Mouse (Mus musculus) bone marrow, adult 2 months (tissue): ENCODE measurements at regions not wholly inside any gene's neighbourhood (a gene's known extent, or its start where the extent isn't known, plus 50 kb on each side); places are given as distances from the start of the nearest gene placed in this dataset.

ENCODE experiments used
- H3K27ac ChIP-seq: fragments of 200-500 bp; 2 replicates; pipeline ENCODE4 v1.5.1; 2012; ENCODE audit warnings: low read depth, mild to moderate bottlenecking, control low read depth, inconsistent platforms, low read length; ENCODE audit not compliant: control insufficient read depth, poor library complexity, insufficient read depth
- H3K4me1 ChIP-seq: fragments of 200-500 bp; 2 replicates; pipeline ENCODE4 v1.6.1; 2011; ENCODE audit warnings: low read length; ENCODE audit not compliant: control insufficient read depth, insufficient read depth
- H3K4me3 ChIP-seq: fragments of 200-500 bp; replicated peaks from 2 replicates; pipeline ENCODE3; 2011; ENCODE audit warnings: mild to moderate bottlenecking, low read depth, low read length, control low read depth; ENCODE audit not compliant: control insufficient read depth
- CTCF ChIP-seq: fragments of 200-500 bp; IDR thresholded peaks from 2 replicates; pipeline ENCODE4 v1.5.1; 2011; ENCODE audit warnings: low read length, control low read depth; ENCODE audit not compliant: control insufficient read depth, insufficient read depth
- POLR2A ChIP-seq: fragments of 200-500 bp; IDR thresholded peaks from 2 replicates; pipeline ENCODE4 v1.6.1; 2011; ENCODE audit warnings: low read depth, mild to moderate bottlenecking, control low read depth, low read length, borderline replicate concordance; ENCODE audit not compliant: control insufficient read depth
- WGBS: fragments of 180-500 bp; shearing (Covaris S2); methylation state at CpG from one replicate; pipeline ENCODE4 v1.1.7; 2018; 5-methylcytosine and 5-hydroxymethylcytosine counted together

DNA sequence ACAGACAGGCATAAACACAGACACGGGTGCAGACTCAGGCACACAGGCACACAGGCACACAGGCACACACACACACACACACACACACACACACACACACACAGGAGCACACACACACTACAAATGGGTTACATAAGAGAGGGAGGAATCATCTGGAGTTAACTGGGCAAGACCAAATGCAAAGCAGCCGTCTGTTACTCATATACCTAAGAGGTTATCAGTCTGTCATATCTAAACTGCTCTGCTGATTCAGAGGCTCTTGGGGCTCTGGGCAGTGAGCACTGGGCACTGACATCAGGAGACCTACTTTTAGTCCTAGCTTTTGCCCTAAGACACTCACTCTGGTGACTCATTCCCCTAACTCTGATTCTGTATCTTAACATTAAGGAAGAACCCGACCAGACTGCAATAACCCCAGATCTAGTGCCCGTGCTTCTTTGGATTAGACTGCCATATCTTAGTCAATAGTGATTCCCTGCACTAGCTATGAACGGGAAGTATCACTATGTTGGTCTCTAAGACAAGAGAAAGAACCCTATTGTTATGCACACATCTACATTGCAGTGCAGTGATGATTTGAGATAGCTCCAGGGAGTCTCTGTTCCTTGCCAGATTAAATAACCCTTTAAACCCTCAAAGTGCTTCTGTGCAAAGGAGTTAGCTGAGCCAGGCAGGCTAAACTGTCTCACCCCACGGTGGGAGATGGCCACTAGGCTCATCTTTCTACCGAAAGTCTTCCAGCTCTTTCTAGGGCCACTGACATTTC, 78.0 kb upstream of the Ndufb6 start:
- WGBS = 36% methylated on average over 7 of the region's 7 CpGs
- no peak overlapping the region for H3K4me3 ChIP-seq
- H3K27ac ChIP-seq = no peak overlapping the region
- TF ChIP-seq POLR2A = no peak
- no peak for TF ChIP-seq CTCF
- no peaks in the 10 kb centered on the region; the same call in 1 of the 2 replicates for H3K4me1 ChIP-seq

DNA sequence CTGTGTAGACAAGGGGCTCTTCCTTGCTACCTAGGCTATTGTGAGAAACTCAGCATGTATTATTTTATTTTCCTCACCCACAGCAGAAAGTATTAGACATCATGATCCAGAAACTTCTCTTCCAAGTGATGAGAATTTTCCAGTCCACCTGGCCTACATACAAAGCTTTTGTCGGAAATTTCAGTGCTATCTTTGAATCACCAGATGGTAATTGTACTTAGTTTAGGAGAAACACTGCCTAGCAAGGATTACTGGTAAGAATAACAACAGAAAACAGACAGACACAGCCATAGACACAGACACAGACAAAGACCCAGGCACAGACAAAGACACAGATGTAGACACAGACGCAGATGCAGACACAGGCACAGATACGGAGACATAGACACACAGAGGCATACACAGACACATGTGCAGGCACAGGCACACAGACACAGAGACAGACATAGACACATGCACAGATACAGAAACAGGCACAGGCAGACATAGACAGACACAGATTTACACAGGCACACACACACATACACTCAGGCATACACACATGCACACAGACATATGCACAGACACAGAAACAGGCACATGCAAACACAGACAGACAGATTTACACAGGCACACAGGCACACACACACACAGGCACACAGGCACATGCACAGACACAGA, 76.7 kb upstream of the Ndufb6 start:
- H3K4me1 ChIP-seq = no peaks in the 10 kb centered on the region; the same call in 1 of the 2 replicates
- TF ChIP-seq POLR2A = no peak
- no peak for TF ChIP-seq CTCF
- H3K27ac ChIP-seq = no peak overlapping the region
- WGBS = 80% methylated on average over 3 of the region's 3 CpGs
- H3K4me3 ChIP-seq = no peak overlapping the region

- H3K27ac ChIP-seq = no peak overlapping the region
- 85% methylated on average over 3 of the region's 3 CpGs for WGBS
- no peak overlapping the region for H3K4me3 ChIP-seq
- TF ChIP-seq POLR2A (no peak), CTCF (no peak)
- no peaks in the 10 kb centered on the region; the same call in 1 of the 2 replicates for H3K4me1 ChIP-seq
Measured at GRCm38 (mm10) chr4:40354456-40354855, 75.2 kb upstream of the Ndufb6 start.

DNA sequence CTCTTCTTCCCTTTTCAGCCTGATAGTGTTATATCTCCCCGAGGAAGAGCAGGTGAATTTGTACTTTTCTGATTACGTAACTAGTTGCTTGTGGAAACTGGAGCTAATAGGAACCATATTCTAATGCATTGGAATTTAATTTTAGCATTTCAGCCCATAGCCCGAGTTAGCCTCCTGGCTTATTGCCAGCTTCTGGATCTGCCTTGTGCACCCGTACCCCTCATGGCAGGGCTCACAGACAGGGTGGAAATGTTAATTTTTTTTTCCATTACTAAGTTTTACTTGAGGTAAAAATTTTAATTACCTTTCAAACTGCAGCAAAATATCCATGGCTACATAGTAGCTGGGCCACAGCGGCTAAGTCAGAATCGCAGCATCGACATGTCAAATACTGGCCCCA, 72.4 kb upstream of the Ndufb6 start:
- no peak overlapping the region for H3K4me3 ChIP-seq

DNA sequence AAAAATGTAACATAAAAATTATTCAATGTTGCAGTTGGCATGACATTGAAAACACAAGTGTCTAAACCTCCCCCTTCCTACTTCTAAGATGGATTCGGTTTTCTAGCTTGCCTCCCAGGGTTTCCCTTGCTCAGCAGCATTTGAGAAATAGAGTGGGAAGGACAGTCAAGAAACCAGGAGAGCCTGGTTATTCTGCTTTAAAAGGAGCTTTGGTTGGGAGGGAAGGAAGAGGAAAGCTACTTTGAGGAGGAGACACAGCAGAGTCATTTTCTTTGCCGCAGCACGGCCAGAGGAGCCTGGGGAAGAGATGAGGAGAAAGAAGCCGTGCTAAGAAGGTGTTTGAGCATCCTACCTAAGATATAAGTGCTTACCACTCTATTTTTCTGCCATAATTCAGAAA, 71.9 kb upstream of the Ndufb6 start:
- TF ChIP-seq CTCF (no peak), POLR2A (no peak)

More for the DNA sequence above, 72.4 kb upstream of the Ndufb6 start:
- TF ChIP-seq CTCF = no peak
- TF ChIP-seq POLR2A = no peak
- no peak overlapping the region for H3K27ac ChIP-seq
- 58% methylated on average over 7 of the region's 7 CpGs for WGBS
- H3K4me1 ChIP-seq = no peaks in the 10 kb centered on the region; the same call in 1 of the 2 replicates

GRCm38 (mm10) chr4:40345847-40346246, 66.6 kb upstream of the Ndufb6 start:
- Histone ChIP-seq H3K27ac (no peak overlapping the region), H3K4me1 (no peaks in the 10 kb centered on the region; the same call in 1 of the 2 replicates), H3K4me3 (no peak overlapping the region)
- TF ChIP-seq CTCF = no peak
- no peak for TF ChIP-seq POLR2A
- 54% methylated on average over 3 of the region's 3 CpGs for WGBS

More for the DNA sequence above, 71.9 kb upstream of the Ndufb6 start:
- Histone ChIP-seq H3K27ac (no peak overlapping the region), H3K4me1 (no peaks in the 10 kb centered on the region; the same call in 1 of the 2 replicates), H3K4me3 (no peak overlapping the region)
- WGBS = 75% methylated on average over 4 of the region's 4 CpGs

- 82% methylated on average over 3 of the region's 3 CpGs for WGBS
- Histone ChIP-seq H3K27ac (no peak overlapping the region), H3K4me3 (no peak overlapping the region), H3K4me1 (no peaks in the 10 kb centered on the region)
- TF ChIP-seq CTCF = no peak
- no peak for TF ChIP-seq POLR2A
Measured at GRCm38 (mm10) chr4:40342181-40342580, 63.0 kb upstream of the Ndufb6 start.

GRCm38 (mm10) chr4:40334841-40335240, 55.6 kb upstream of the Ndufb6 start:
- 48% methylated on average over 1 of the region's 1 CpGs for WGBS

DNA sequence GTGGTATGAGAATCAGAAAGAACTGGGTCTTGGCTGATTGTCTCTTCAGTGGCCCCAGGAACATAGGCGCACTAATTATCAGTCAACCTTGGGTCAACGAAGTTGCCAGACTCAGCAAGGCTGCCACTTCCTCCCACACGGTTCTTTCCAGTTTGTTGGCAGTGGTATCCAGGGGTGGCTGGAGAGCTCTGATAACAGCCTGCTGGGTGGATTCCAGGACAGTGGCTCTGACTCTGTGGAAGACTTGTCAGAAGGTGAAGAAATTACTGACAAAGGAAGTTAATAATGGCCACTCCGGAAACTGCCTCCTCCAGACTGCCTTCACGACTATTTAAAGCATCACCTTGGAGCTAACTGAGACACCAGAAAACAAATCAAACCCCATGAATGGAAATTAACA, 50.5 kb upstream of the Ndufb6 start:
- Histone ChIP-seq H3K4me1 (no peaks in the 10 kb centered on the region; the same call in 1 of the 2 replicates), H3K4me3 (no peak overlapping the region), H3K27ac (no peak overlapping the region)
- WGBS = 11% methylated on average over 5 of the region's 5 CpGs
- no peak for TF ChIP-seq CTCF
- TF ChIP-seq POLR2A = no peak

More at GRCm38 (mm10) chr4:40334841-40335240, 55.6 kb upstream of the Ndufb6 start:
- TF ChIP-seq POLR2A (no peak), CTCF (peak; percentile 19; the same call in 1 of the 2 replicates)
- Histone ChIP-seq H3K4me1 (no peaks in the 10 kb centered on the region), H3K4me3 (no peak overlapping the region), H3K27ac (no peak overlapping the region)
